Mouse (Mus musculus): ENCODE results near the gene Npff. TPM values are rescaled to one million over a fixed set of nuclear protein-coding genes. Genes with fewer than 3 reads are reported as not detected.

Npff gene
- total RNA-seq, 2 experiments from 2014 or later: 2.1 to 3.0 TPM

GRCm38 (mm10) chr15:102521480-102521879, 3.3 kb downstream of the Npff start:
- no peak for DNase-seq (ENCODE audit: extremely low spot score in 1 of 2, low spot score in 1 of 2)

GRCm38 (mm10) chr15:102520416-102520815, 4.3 kb downstream of the Npff start:
- no peak for DNase-seq (ENCODE audit: extremely low spot score in 1 of 2, low spot score in 1 of 2)

- DNase-seq (ENCODE audit: extremely low spot score in 1 of 2, low spot score in 1 of 2): no peak
Measured at GRCm38 (mm10) chr15:102519211-102520141, 5.3 kb downstream of the Npff start.

DNA sequence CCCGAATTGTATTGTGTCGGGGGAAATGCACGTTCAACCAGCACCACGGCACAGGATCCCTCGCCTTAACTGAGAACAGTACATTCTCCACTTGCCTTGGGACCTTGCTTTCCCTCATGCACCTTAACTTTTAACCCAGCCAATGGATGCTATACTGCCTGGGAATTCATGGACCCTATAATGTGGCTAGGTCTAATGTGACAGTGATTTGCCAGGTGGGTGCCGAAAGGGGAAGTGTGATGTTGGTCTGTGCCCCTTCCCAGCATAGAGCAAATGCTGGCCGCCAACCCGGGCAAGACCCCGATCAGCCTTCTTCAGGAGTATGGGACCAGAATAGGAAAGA, 5.9 kb downstream of the Npff start:
- no peak for DNase-seq (ENCODE audit: extremely low spot score in 1 of 2, low spot score in 1 of 2)

DNA sequence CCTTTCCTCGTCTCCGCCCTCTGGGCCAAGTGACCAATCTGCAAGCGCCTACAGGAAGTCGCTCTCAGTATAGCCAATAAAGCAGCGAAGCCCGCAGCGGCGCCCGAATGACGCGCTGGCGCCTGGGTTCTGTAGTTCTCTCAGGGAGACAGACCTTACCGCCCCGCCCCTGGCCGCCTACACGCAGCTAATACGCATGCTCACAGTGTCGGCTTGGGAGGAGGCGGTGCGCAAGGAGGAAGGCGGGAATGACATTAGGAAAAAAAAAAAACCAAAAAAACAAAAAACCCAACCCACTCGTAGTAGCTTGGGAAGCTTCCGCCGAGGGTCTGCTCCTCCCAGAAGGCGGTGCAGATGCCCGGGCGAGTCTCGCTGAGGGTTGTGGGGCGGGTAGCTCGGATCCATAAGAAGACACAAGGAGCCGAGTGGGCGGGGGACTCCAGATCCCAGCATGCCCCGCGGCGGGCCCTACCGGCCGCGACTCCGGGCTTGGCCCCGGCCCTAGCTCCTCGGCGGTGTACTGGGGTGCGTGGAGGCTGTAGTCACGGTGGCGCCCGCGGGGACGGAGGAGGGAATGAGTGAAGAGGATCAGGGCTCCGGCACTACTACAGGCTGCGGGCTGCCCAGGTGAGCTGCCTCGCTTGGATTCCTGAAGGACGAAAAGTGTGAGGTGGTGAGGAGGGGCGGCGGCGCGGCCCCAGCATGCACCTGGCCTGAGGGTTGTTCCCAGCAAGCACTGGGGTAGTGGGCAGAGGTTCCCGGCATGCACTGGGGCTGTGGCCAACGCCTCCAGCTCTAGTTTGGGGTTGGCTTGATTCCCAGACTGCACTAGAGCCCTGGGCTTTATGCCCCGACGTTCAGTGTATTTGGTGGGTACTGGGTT, 6.5 kb downstream of the Npff start, which contains the start of gene Tarbp2:
Gene Tarbp2, plus strand, starts transcription at position 217 of the 883 bp plus-strand sequence.
- peak; percentile 94 to 99 for DNase-seq (ENCODE audit: extremely low spot score in 1 of 2, low spot score in 1 of 2)

DNA sequence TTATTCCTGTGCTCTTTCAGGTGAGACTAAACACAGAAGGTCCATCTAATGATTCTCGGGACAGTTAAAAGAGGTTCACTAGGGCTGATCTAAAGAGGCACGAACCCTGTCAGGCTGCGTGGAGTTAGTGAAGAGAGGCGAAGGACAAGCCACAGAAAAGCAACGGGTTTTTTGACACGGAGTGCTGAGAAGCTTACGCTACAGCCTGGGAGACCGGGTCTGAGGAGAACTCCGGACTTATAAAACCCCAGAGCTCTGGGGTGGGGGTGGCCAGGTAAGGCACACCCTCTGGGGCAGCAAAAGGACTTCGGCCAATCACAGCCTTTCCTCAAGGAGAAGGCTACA, 7.1 kb downstream of the Npff start:
- no peak for DNase-seq (ENCODE audit: extremely low spot score in 1 of 2, low spot score in 1 of 2)

DNA sequence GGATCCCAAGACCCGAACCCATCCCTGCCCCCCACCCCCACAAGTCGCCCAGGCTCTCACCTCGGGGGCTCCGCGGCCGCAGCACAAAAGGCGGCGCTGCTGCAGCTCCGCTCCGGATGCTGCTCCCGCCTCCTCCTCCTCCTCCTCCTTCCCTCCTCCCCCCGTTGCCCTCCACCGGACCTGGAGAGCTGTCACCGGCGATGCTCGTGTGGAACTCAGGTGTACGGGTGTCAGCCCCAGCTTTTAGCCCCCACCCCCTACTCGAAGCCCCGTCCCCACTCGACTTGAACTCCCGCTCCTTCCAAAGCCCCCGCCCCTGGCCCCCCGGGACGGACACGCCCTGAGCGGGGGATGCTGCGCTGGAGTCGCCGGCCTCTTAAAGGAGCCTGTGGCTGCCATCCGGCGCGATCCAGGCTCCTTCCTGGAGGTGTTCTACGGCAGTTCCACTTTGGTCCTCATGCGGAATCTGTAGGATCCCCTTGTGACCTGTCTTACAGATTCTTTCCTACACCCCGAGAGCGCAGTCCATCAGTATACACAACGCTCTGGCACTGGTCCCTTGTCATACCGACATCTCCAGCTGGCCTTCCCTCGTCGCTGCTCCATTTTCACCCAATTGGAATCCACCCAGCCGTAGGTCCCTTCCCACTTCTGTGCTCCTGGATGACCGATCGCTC, 7.9 kb downstream of the Npff start, which contains the start of gene Map3k12:
Gene Map3k12, minus strand, starts transcription at position 337 of the 677 bp plus-strand sequence.
- peak; percentile 61 to 76 for DNase-seq (ENCODE audit: extremely low spot score in 1 of 2, low spot score in 1 of 2)

- DNase-seq (ENCODE audit: extremely low spot score in 1 of 2, low spot score in 1 of 2): no peak
Measured at GRCm38 (mm10) chr15:102516293-102516692, 8.4 kb downstream of the Npff start.

- no peak for DNase-seq (ENCODE audit: extremely low spot score in 1 of 2, low spot score in 1 of 2)
Measured at GRCm38 (mm10) chr15:102515791-102516190, 9.0 kb downstream of the Npff start.

DNA sequence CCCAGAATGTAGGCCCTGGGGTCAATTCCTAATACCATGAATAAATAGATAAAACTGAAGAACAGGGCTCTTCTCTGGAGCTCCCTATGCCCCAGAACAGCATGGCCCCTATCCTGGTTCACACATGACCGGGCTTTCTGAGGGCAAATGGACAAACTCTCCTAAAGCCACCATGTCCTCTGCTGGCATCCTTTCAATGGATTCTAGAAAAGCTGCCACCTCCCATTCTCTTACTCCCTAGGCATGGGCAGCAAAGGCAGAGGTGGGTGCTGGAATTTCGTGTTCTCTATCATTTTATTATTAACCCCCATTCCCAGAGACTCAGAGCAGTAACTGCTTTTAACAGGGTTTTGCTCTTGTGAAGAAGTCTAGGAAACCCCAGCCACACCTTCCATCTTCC, 9.5 kb downstream of the Npff start:
- DNase-seq (ENCODE audit: extremely low spot score in 1 of 2, low spot score in 1 of 2): no peak

DNA sequence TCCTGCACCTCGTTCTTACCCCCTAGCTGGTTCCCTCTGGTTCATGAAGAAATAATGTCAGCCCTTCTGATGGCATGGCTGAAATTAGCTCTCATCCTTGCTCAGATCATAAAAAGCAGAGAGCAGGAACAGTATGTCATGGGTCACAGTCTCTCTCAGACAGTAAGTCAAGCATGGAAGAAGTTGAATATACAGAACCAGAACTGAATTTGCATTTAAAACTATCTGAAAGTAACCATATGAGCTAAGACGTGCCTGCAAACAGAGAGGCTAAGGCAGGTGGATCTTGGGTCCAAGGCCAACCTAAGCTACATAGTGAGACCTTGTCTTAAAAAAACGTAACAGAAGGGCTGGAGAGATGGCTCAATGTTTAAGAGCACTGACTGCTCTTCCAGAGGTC, 11.7 kb downstream of the Npff start:
- no peak for DNase-seq (ENCODE audit: extremely low spot score in 1 of 2, low spot score in 1 of 2)

DNA sequence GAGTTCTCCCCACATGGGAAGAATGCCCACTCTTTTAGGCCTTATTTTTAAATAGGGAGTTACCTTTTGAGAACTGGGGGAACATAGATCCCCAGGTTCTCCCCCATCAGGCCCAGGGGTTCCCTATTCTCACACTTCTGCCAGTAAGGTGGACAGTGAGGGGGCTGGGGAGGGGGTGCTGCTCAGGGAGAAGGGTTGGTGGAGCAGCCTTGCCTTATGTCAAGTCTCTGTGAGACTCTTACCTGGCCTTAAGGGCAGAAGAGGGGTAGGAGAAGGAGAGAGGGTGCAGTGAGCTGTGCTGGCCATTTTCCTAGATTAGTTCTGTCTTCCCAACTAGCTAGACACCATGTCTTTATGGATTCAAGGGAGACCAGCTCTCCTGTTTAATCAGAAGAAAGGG, 12.3 kb downstream of the Npff start:
- no peak for DNase-seq (ENCODE audit: extremely low spot score in 1 of 2, low spot score in 1 of 2)

GRCm38 (mm10) chr15:102512010-102512409, 12.7 kb downstream of the Npff start:
- DNase-seq (ENCODE audit: extremely low spot score in 1 of 2, low spot score in 1 of 2): no peak

DNA sequence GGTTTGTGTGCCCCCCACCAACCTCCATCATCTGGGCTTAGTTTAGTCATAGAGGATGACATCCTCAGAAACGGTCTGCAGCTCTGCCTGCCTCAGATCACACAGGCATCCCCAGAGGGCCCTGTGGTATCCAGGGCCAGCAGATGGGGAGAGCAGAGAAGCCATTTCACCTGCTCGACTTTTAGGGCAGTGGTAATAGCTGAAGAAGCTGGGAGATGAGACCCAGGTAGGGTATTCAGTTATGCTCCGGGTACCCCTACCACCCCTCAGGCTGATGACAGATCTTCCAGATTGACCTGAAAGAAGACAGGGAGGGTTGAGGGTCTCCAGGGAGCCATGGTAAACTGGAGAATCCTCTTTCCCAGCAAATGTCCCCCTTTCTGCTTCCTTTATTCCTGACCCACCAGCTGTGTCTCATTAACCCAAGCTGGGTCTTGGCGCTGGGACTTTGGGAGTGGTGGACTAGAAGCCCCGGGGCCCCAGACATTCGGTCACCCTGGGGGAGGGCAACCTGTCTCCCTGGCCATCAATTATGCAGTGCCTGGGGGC, 13.4 kb downstream of the Npff start:
- no peak for DNase-seq (ENCODE audit: extremely low spot score in 1 of 2, low spot score in 1 of 2)

DNA sequence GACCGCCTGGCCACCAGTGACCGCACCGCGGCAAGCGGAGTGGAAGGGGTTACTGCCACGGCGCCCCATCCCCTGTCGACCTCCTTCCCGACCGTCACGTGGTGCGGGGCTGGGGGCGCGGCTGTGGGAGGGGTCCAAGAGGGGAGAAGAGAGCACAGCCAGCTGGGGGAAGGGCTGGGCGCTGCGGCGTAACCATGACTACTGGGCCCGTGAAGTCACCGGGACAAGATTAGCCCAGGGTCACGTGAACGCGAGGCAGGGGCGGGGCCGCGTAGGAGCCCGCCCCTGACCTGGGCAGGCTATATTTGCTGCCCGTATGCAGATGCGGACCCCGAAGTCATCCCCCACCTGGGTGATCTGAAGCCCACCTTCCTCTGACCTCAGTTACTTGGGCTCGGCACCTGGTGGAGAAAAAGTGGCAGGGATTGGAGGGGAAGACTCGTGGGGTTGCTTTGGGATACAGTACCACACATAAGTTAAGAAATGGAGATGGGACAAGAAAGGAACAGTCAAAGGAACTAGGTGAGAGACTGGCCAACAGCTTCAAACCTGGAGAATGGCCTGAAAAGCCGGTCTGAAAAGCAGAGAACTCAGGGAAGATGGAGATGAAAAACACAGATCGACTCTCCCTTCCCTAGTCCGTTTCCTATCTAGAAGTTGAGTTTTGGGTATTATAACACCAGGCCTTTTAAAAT, 14.0 kb downstream of the Npff start:
- peak; percentile 73 to 74 for DNase-seq (ENCODE audit: extremely low spot score in 1 of 2, low spot score in 1 of 2)

DNA sequence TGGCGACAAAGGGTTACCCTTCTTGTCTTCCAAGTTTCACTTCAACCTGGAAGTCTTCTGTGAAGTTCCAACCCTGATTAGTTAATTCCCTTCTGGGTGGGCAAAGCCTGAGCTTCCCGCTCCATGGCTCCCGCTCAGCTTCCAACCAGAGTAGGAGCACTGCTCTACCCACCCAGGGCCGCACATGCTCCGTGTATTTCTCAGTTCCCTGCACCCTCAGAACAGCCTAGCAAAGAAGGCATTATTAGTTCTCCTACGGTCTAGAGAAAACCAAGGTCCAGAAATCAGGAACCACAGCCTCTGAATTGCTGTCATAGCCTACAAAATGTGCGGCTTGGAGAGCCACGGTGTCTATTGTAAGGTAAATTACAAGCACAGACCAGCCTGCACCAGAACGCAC, 14.6 kb downstream of the Npff start:
- DNase-seq (ENCODE audit: extremely low spot score in 1 of 2, low spot score in 1 of 2): no peak

DNA sequence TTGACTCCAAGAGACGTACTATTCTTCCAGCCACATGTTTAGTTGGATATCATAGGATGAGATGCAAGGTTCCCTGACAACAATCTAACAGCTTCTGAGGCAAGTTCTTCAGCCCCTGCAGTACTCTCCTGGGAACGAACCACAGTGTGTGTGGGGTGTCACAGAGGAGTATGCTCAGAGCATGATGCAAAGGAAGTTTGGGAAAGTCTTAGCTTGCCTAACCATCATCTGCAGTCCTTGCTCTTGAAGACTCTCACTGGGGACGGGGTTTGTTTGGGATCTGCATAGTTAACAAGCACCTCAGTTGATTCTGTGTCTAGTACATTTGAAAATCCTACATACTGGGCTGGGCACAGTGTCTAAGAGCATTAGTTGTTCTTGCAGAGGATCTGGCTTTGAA, 16.4 kb downstream of the Npff start:
- peak in 1 of 2 experiments; percentile 4 for DNase-seq (ENCODE audit: extremely low spot score in 1 of 2, low spot score in 1 of 2)

GRCm38 (mm10) chr15:102507561-102507960, 17.2 kb downstream of the Npff start:
- peak in 1 of 2 experiments; percentile 4 for DNase-seq (ENCODE audit: extremely low spot score in 1 of 2, low spot score in 1 of 2)

- DNase-seq (ENCODE audit: extremely low spot score in 1 of 2, low spot score in 1 of 2): no peak
Measured at GRCm38 (mm10) chr15:102506864-102507263, 17.9 kb downstream of the Npff start.

DNA sequence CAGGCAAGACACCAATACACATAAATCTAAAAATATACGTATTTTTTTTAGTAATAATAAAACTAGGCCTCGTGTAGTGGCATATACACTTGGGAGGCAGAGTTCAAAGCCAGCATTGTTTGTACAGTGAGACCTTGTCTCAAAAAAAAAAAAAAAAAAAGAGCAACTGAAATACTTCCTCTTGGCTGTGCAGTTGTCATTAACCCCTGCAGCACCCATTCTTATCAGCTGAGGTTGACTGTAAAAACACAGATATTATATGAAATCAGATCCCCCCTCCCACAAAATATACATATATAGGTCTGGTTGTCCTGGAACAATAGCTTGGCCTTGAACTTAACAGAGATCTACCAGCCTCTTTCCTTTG, 18.3 kb downstream of the Npff start:
- DNase-seq (ENCODE audit: extremely low spot score in 1 of 2, low spot score in 1 of 2): no peak
